Mouse (Mus musculus): ENCODE results near the gene Fam8a1. TPM values are rescaled to one million over a fixed set of nuclear protein-coding genes. Genes with fewer than 3 reads are reported as not detected.

Gene Fam8a1
- total and polyA plus RNA-seq, 3 experiments = 8.4 to 16.5 TPM; not detected in 1

DNA sequence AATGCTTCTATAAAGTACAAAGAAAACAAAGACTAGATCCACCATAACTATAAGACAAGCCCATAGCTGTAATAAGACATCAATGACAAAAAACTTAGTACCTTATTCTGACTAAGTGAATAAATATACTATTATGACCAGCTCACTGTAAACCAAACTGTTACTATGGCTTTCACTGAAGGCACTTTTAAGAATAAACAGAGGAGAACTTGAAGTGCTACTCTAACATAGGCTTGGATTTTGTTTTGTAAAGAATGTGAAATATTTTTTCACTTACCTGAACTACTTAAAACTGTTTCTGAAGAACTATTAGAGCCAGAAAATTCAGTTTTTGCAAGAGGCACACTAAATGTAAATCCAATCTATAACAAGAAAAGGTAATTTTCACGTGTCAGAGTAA lies 30.1 kb downstream of the Fam8a1 start:
- peaks cover 9% of the 10 kb centered on the region for H3K79me2 ChIP-seq (ENCODE audit: control insufficient read depth, insufficient read depth, low read length, poor library complexity)
- no peaks in the 10 kb centered on the region for H3K27me3 ChIP-seq (ENCODE audit: control insufficient read depth in 1 of 2, insufficient read depth in 2 of 2, low read length in 2 of 2)
- peaks cover 2 to 8% of the 10 kb centered on the region in 2 experiments; a peak in 2 of 4 replicates for H3K4me1 ChIP-seq (ENCODE audit: control insufficient read depth in 1 of 2, insufficient read depth in 2 of 2, low read length in 2 of 2)
- H3K27ac ChIP-seq (ENCODE audit: control insufficient read depth, low read depth, low read length) = no peak overlapping the region
- TF ChIP-seq POLR2AphosphoS5 (IDR thresholded peaks at IDR 0.05; ENCODE audit: borderline replicate concordance, low read depth, low read length) (no peak), MAFK (IDR thresholded peaks at IDR 0.05; ENCODE audit: borderline replicate concordance, low read depth, low read length) (no peak), JUND (IDR thresholded peaks at IDR 0.05; ENCODE audit: low read depth, low read length) (no peak), CHD2 (IDR thresholded peaks at IDR 0.05; ENCODE audit: low read length) (no peak), HCFC1 (IDR thresholded peaks at IDR 0.05; ENCODE audit: low read depth, low read length) (no peak), TAL1 (IDR thresholded peaks at IDR 0.05; ENCODE audit: low read length) (no peak), E2F4 (IDR thresholded peaks at IDR 0.05; ENCODE audit: borderline replicate concordance, low read depth, low read length) (no peak)
- H3K4me3 ChIP-seq (ENCODE audit: control insufficient read depth in 1 of 2, insufficient read depth in 1 of 2, low read depth in 2 of 2, low read length in 2 of 2) = no peak overlapping the region
- no peak overlapping the region for H3K9ac ChIP-seq (ENCODE audit: control insufficient read depth, low read depth, low read length, poor library complexity, severe bottlenecking)
- DNase-seq (ENCODE audit: low read depth, low spot score) = no peak
- H3K9me3 ChIP-seq (replicated peaks; ENCODE audit: insufficient read depth, low read length) = no peaks in the 10 kb centered on the region
- peaks cover 32 to 68% of the 10 kb centered on the region in 2 experiments for H3K36me3 ChIP-seq (ENCODE audit: control insufficient read depth in 1 of 2, insufficient read depth in 2 of 2, low read length in 2 of 2)

DNA sequence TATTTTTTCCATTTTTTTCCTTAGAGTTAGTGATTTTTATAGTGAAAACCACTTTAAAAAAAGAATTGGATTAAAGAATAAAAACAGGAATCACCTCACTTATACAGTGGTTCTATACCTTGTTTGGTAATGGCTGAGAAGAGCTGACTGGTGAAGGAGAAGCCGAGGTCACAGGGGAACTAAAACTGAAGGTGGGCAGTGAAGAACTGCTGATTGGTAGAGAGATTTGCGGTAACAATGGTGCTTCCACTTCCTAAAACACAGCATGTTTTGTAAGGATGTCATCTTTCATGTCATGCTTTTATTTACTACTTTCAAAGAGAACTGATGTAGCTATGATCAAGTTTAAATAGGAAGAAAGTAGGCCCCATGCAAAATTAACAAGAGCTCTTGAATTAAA lies 32.2 kb downstream of the Fam8a1 start:
- Histone ChIP-seq H3K27me3 (ENCODE audit: control insufficient read depth in 1 of 2, insufficient read depth in 2 of 2, low read length in 2 of 2) (no peaks in the 10 kb centered on the region), H3K4me1 (ENCODE audit: control insufficient read depth in 1 of 2, insufficient read depth in 2 of 2, low read length in 2 of 2) (peaks cover 2 to 6% of the 10 kb centered on the region in 2 experiments; a peak in 2 of 4 replicates), H3K4me3 (ENCODE audit: control insufficient read depth in 1 of 2, insufficient read depth in 1 of 2, low read depth in 2 of 2, low read length in 2 of 2) (no peak overlapping the region), H3K9ac (ENCODE audit: control insufficient read depth, low read depth, low read length, poor library complexity, severe bottlenecking) (no peak overlapping the region), H3K27ac (ENCODE audit: control insufficient read depth, low read depth, low read length) (no peak overlapping the region), H3K9me3 (replicated peaks; ENCODE audit: insufficient read depth, low read length) (no peaks in the 10 kb centered on the region), H3K79me2 (ENCODE audit: control insufficient read depth, insufficient read depth, low read length, poor library complexity) (peaks cover 3% of the 10 kb centered on the region; the same call in 1 of the 2 replicates), H3K36me3 (ENCODE audit: control insufficient read depth in 1 of 2, insufficient read depth in 2 of 2, low read length in 2 of 2) (peaks cover 20 to 71% of the 10 kb centered on the region in 2 experiments)
- no peak for TF ChIP-seq RAD21 (IDR thresholded peaks at IDR 0.05; ENCODE audit: low read depth, low read length)
- TF ChIP-seq MYC (IDR thresholded peaks at IDR 0.05; ENCODE audit: low read depth, low read length) = no peak
- no peak for TF ChIP-seq MXI1 (IDR thresholded peaks at IDR 0.05; ENCODE audit: low read depth, low read length)
- TF ChIP-seq TCF12 (IDR thresholded peaks at IDR 0.05; ENCODE audit: low read depth, low read length) = no peak
- no peak for TF ChIP-seq ELF1 (IDR thresholded peaks at IDR 0.05; ENCODE audit: low read depth, low read length)
- no peak for TF ChIP-seq KAT2A (conservative IDR thresholded peaks at IDR 0.05; ENCODE audit: low read depth, low read length)
- TF ChIP-seq JUND (IDR thresholded peaks at IDR 0.05; ENCODE audit: low read depth, low read length) = no peak
- DNase-seq (ENCODE audit: low read depth, low spot score) = no peak

DNA sequence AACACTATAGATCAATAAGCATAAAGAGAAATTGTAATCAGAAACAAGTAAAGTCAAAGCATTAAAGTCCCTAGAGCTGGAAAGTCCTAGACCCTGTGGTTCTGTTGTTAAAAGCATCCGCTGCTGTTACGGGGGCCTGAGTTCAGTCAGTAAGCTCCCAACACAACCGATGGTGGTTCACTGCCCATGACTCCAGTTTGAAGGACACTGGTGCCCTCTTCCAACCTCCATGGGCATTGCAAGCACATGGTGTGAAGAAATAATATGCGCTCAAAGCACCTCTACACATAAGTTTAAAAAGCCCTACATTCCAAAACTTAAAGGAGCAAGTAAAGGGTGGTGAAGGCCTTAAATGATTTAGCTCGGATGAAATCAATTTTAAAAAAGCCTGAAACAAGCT lies 33.8 kb downstream of the Fam8a1 start:
- DNase-seq (ENCODE audit: low read depth, low spot score) = no peak
- H3K4me3 ChIP-seq (ENCODE audit: control insufficient read depth in 1 of 2, insufficient read depth in 1 of 2, low read depth in 2 of 2, low read length in 2 of 2) = no peak overlapping the region
- H3K27ac ChIP-seq (ENCODE audit: control insufficient read depth, low read depth, low read length) = no peak overlapping the region
- no peak overlapping the region for H3K9ac ChIP-seq (ENCODE audit: control insufficient read depth, low read depth, low read length, poor library complexity, severe bottlenecking)
- H3K79me2 ChIP-seq (ENCODE audit: control insufficient read depth, insufficient read depth, low read length, poor library complexity) = peaks cover 3% of the 10 kb centered on the region; the same call in 1 of the 2 replicates
- H3K36me3 ChIP-seq (ENCODE audit: control insufficient read depth in 1 of 2, insufficient read depth in 2 of 2, low read length in 2 of 2) = peaks cover 7 to 75% of the 10 kb centered on the region in 2 experiments
- TF ChIP-seq RAD21 (IDR thresholded peaks at IDR 0.05; ENCODE audit: low read depth, low read length) = peak; percentile 8
- TF ChIP-seq MAX (IDR thresholded peaks at IDR 0.05; ENCODE audit: low read length) = no peak
- peak; percentile 5 to 24 (median 14); a peak in 2 of 6 replicates for TF ChIP-seq CTCF (IDR thresholded peaks at IDR 0.05 in 2 of 3, conservative IDR thresholded peaks at IDR 0.05 in 1 of 3; ENCODE audit: control insufficient read depth in 1 of 3, insufficient read depth in 1 of 3, low read depth in 2 of 3, low read length in 3 of 3, poor library complexity in 1 of 3, severe bottlenecking in 1 of 3)
- H3K4me1 ChIP-seq (ENCODE audit: control insufficient read depth in 1 of 2, insufficient read depth in 2 of 2, low read length in 2 of 2) = no peaks in the 10 kb centered on the region
- no peaks in the 10 kb centered on the region for H3K9me3 ChIP-seq (replicated peaks; ENCODE audit: insufficient read depth, low read length)
- no peaks in the 10 kb centered on the region for H3K27me3 ChIP-seq (ENCODE audit: control insufficient read depth in 1 of 2, insufficient read depth in 2 of 2, low read length in 2 of 2)

All from MEL (cell line).